Mouse (Mus musculus) kidney, postnatal 0 days (tissue): ENCODE measurements around the gene Fa2h. TPM values are rescaled to one million over a fixed set of nuclear protein-coding genes. Genes with fewer than 3 reads are reported as not detected.
A peak's percentile ranks its signal among the peaks of the same experiment; 100 is the strongest.

Source experiments
- ATAC-seq: fragments of 200-750 bp; cut with Nextera tagmentation; replicated peaks from 2 replicates; pipeline ENCODE4 v1.8.0; 2017; ENCODE audit warnings: low read depth, moderate number of reproducible peaks, moderate TSS enrichment, moderate library complexity; ENCODE audit not compliant: low FRiP score
- DNase-seq: peaks from one replicate; pipeline ENCODE4 v3.0.0-alpha.2; 2016; ENCODE audit warnings: low spot score
- H3K27ac ChIP-seq: fragments of 300-500 bp; sonication (generic); 2 replicates; pipeline ENCODE4 v1.5.1; 2014; ENCODE audit warnings: mild to moderate bottlenecking
- H3K27me3 ChIP-seq: fragments of 300-500 bp; sonication (generic); 2 replicates; pipeline ENCODE4 v1.6.1; 2014; ENCODE audit warnings: low read length, mixed read lengths; ENCODE audit not compliant: insufficient read depth
- H3K36me3 ChIP-seq: fragments of 300-500 bp; sonication (generic); 2 replicates; pipeline ENCODE4 v1.6.1; 2014; ENCODE audit warnings: low read length, mixed read lengths; ENCODE audit not compliant: insufficient read depth
- H3K4me1 ChIP-seq: fragments of 300-500 bp; sonication (generic); replicated peaks from 2 replicates; pipeline ENCODE4 v1.6.1; 2014; ENCODE audit warnings: antibody characterized with exemption, low read length, mixed read lengths; ENCODE audit not compliant: insufficient read depth
- H3K4me2 ChIP-seq: fragments of 300-500 bp; sonication (generic); 2 replicates; pipeline ENCODE4 v1.6.1; 2014; ENCODE audit warnings: mild to moderate bottlenecking, low read length, moderate library complexity, mixed read lengths
- H3K4me3 ChIP-seq: fragments of 300-500 bp; sonication (generic); replicated peaks from 2 replicates; pipeline ENCODE4 v1.5.1; 2014; ENCODE audit warnings: low read depth, low read length
- H3K9ac ChIP-seq: fragments of 300-500 bp; sonication (generic); 2 replicates; pipeline ENCODE4 v1.6.1; 2014; ENCODE audit warnings: low read depth, low read length
- H3K9me3 ChIP-seq: fragments of 300-500 bp; sonication (generic); replicated peaks from 2 replicates; pipeline ENCODE4 v1.6.1; 2016; ENCODE audit warnings: low read length, inconsistent platforms, mixed read lengths
- CTCF ChIP-seq: IDR thresholded peaks from 2 replicates; pipeline ENCODE4 v1.5.1; 2016; ENCODE audit warnings: antibody characterized with exemption, low read depth, mild to moderate bottlenecking, moderate library complexity
- WGBS: fragments of 180-500 bp; shearing (Covaris S2); extraction: QIAGEN DNeasy Blood & Tissue Kit; methylation state at CpG from one replicate; pipeline ENCODE4 v1.1.7; 2014; 5-methylcytosine and 5-hydroxymethylcytosine counted together
- polyA plus RNA-seq: library from polyadenylated mRNA; unstranded; fragments of >200 nt; fragmentation: Nextera tagmentation; extraction: Ambion mirVana; gene quantifications from 2 replicates; pipeline ENCODE4 v1.2.1, GENCODE M21; 2015

Fa2h gene
- polyA plus RNA-seq, 1 experiment from 2014 or later: 5.4 TPM

DNA sequence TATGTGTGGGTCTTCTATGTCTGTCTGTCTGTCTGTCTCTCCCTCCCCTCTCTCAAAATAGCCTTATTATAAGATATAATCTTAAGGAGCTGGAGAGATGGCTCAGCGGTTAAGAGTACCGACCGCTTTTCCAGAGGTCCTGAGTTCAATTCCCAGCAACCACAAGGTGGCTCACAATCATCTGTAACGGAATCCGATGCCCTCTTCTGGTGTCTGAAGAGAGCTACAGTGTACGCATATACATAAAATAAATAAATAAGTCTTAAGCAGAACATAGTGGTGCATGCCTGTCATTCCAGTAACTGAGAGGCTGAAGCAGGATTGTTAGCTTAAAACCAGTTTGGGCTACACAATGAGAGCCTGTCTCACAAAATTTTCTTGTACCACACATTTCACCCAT lies 43.0 kb downstream of the Fa2h start:
- DNase-seq: no peak
- 92% methylated on average over 6 of the region's 6 CpGs for WGBS
- no peaks in the 10 kb centered on the region for H3K9me3 ChIP-seq
- ATAC-seq: no peak
- TF ChIP-seq CTCF: peak; percentile 31; the same call in 1 of the 2 replicates
- H3K4me3 ChIP-seq: no peak overlapping the region
- H3K27ac ChIP-seq: no peak overlapping the region
- no peaks in the 10 kb centered on the region for H3K4me1 ChIP-seq
- H3K4me2 ChIP-seq: no peak overlapping the region
- H3K27me3 ChIP-seq: no peaks in the 10 kb centered on the region
- H3K36me3 ChIP-seq: no peaks in the 10 kb centered on the region
- no peak overlapping the region for H3K9ac ChIP-seq

DNA sequence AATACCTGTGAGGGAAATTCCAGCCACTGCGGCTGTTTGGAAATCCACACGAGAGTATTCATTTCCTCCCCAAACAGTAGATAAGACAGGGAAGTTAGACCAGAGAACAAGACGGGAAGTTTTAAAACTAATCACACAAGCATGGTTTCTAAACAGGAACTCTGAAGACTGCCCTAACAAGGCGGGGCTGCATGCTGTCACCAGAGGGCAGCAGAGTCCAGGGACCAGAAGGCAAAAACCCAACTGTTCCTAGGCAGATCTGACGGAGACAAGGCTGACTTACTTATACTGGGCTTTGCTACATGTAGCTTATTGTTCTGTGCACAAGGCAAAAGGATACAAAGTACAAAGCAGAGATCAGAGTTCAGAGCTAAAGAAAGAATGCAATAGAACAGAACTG lies 50.4 kb downstream of the Fa2h start:
- H3K4me1 ChIP-seq: no peaks in the 10 kb centered on the region
- H3K27me3 ChIP-seq: no peaks in the 10 kb centered on the region
- WGBS: 11% methylated on average over 5 of the region's 5 CpGs
- H3K4me3 ChIP-seq: no peak overlapping the region
- DNase-seq: peak; percentile 93
- no peaks in the 10 kb centered on the region for H3K9me3 ChIP-seq
- H3K36me3 ChIP-seq: no peaks in the 10 kb centered on the region
- ATAC-seq: peak; percentile 75
- no peak overlapping the region for H3K9ac ChIP-seq
- no peak overlapping the region for H3K4me2 ChIP-seq
- H3K27ac ChIP-seq: no peak overlapping the region
- TF ChIP-seq CTCF: peak; percentile 96

DNA sequence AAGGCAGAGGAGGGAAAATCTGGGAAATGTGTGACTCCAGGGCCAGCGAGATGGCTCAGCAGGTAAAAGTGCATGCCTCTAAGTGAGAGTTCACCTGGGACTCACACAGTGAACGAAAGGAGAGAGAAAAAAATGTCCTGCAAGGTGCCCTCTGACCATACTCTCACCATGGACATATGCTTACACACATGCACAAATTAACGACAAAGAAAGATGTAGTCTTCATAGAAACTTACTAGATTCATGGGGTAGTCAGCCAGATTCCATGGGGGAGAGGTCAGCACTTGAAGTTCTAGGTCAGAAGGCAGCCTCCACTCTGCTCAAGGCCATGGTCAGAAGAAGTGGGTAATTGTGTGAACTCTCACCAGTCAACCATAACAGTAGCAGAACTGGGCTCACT lies 53.4 kb downstream of the Fa2h start:
- ATAC-seq: no peak
- Histone ChIP-seq H3K4me2 (no peak overlapping the region), H3K27ac (no peak overlapping the region), H3K36me3 (no peaks in the 10 kb centered on the region), H3K27me3 (no peaks in the 10 kb centered on the region), H3K4me3 (no peak overlapping the region), H3K4me1 (0 out of 2 replicates have a peak, but pooled peaks cover 4% of the 10 kb centered on the region), H3K9me3 (no peaks in the 10 kb centered on the region), H3K9ac (no peak overlapping the region)
- DNase-seq: no peak
- no peak for TF ChIP-seq CTCF
- 68% methylated on average over 3 of the region's 3 CpGs for WGBS

DNA sequence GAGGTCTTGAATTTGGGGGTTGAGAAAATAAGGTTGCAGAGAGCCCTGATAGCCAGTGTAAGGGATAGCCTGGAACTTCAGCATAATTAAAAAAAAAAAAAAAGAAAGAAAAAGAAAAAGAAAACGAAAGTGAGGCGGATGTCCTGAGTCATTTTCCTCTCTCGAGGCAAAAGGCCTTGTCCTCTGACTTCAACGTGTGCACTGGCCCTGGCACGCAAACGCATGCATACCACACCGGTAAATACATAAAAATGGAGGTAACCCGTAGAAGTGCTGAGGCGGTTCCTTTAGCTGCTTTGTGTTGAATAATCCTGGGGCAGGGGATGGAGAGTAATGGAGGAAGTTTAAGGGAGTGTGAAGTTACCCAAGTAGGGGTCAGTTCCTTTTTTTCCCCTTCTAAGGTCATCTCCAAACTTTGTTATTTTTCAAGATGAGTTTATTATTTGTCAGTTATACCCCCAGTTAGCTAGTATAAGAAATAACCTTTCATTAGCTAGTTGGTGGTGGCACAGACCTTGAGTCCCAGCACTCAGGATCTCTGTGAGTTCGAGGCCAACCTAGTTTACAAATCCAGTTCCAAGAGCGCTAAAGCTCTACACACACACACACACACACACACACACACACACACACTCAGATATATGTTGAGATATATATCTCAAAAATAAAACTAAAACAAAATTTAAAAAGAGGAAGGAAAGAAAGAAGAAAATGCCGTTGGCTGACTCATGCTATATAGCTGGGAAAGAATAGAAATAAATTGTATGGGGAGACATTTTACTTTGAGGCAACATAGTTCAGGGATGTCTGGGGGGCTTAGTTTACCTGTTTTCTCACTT lies 55.0 kb downstream of the Fa2h start:
- ATAC-seq: no peak
- H3K27ac ChIP-seq: no peak overlapping the region

DNA sequence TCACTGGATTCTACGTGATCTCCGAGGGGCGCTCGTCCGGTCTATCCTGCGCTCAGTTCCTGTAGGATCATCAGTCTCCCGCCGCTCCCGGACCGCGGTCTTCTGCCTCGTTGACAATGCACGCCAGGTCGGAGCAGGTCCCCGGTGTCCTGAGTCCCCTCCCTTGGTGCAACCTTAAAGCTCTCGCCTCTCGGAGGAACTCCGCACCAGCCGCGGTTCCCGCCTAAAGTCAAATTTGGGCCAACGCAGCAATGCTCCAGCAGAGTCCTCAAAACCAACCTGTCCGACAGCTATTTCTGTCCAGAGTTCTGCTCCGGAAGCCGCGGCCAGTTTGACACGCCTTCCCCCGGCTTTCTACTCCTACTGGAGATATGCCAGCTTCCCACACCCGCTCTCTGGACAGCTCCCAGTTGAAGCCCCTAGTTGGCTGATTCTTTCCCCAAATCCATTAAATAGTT lies 55.7 kb downstream of the Fa2h start, which contains the start of gene Mlkl:
TSS of gene Mlkl (minus strand) at position 288 of the 458 bp plus-strand sequence.
- WGBS: under 1% methylated on average over 29 of the region's 29 CpGs
- Histone ChIP-seq H3K4me2 (peak within 1 kb of the TSS; percentile 92), H3K4me1 (0 out of 2 replicates have a peak, but pooled peaks cover 4% of the 10 kb centered on the region), H3K36me3 (no peaks in the 10 kb centered on the region), H3K9me3 (no peaks in the 10 kb centered on the region), H3K9ac (peak within 1 kb of the TSS; percentile 53), H3K27me3 (no peaks in the 10 kb centered on the region), H3K27ac (no peak within 1 kb of the TSS), H3K4me3 (peak within 1 kb of the TSS; percentile 46)
- no peak for TF ChIP-seq CTCF
- ATAC-seq: no peak
- peak; percentile 85 for DNase-seq

More for the DNA sequence above, 55.0 kb downstream of the Fa2h start:
- no peaks in the 10 kb centered on the region for H3K36me3 ChIP-seq
- no peak for DNase-seq
- WGBS: 36% methylated on average over 12 of the region's 12 CpGs
- no peak for TF ChIP-seq CTCF
- H3K4me3 ChIP-seq: peak overlapping the region; percentile 46
- H3K9ac ChIP-seq: peak overlapping the region; percentile 53
- no peaks in the 10 kb centered on the region for H3K9me3 ChIP-seq
- H3K4me1 ChIP-seq: 0 out of 2 replicates have a peak, but pooled peaks cover 4% of the 10 kb centered on the region
- no peaks in the 10 kb centered on the region for H3K27me3 ChIP-seq
- peak overlapping the region; percentile 92 for H3K4me2 ChIP-seq

DNA sequence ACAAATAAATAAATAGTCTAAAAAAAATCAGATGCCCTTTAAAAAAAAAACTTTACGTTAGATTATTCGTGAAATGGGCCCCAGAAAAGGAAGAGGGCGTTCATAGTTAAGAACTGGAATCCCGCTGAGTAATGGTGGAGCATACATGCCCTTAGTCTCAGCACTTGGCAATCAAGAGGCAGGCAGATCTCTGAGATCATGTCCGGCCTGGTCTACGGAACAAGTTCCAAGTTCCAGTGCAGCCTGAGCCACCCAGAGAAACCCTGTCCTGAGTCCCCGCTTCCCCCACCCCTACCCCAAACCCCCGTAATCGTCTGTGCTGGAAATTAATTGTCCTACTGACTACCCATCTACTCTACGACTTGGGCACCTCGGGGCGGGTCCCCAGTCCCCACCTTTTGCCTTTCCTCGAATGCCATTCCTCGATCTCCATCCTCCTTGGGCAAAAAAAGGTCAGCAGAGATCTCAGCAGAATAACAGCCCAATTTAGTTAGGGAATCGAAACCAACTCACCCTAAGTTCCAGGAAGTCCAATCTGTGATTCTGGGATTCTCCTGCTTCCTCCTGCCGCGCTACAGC lies 56.2 kb downstream of the Fa2h start:
- H3K9me3 ChIP-seq: no peaks in the 10 kb centered on the region
- no peaks in the 10 kb centered on the region for H3K36me3 ChIP-seq
- no peaks in the 10 kb centered on the region for H3K27me3 ChIP-seq
- H3K4me3 ChIP-seq: peak overlapping the region; percentile 46
- peak; percentile 51 for DNase-seq
- ATAC-seq: no peak
- H3K27ac ChIP-seq: no peak overlapping the region
- whole genome bisulfite sequencing: 26% methylated on average over 17 of the region's 17 CpGs
- H3K9ac ChIP-seq: peak overlapping the region; percentile 53
- H3K4me1 ChIP-seq: 0 out of 2 replicates have a peak, but pooled peaks cover 4% of the 10 kb centered on the region
- TF ChIP-seq CTCF: no peak
- peak overlapping the region; percentile 92 for H3K4me2 ChIP-seq
